Mouse (Mus musculus) cerebellum, adult 11 months (tissue): ENCODE data around the gene Nap1l4.
"Not testable (repeated sequence)": the region's sequence is repeated elsewhere in the genome, so short reads cannot be mapped to it uniquely, and the experiment has no call there.

Source experiments
- DNase-seq: peaks from one replicate; pipeline ENCODE4 v3.0.0; 2022

Nap1l4 gene

DNA sequence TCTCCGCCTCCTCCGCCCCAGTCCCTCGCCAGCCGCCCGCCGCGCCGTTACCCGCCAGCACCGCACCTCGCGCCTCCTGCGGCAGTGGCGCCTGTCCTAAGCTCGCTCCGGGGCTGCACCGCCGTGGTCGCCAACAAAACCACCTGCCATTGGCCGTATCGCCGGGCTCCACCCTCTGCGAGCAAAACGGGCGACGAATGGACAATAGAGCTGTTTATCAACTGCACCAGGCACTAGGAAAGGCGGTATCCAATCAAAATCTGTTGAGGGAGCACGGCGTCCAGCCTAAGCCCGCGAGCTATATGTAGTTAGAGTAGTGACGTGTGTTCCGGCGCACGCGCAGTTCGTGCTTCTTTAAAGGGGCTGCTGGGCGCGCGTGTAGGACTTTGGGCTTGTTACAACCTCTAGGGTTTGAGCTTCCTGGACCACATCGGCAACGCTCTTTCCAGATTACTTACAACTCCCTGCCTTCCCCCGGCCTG lies at the start of gene Nap1l4:
TSS of gene Nap1l4 (minus strand) at position 131 of the 482 bp plus-strand sequence.
- DNase-seq, result peak; percentile 99

DNA sequence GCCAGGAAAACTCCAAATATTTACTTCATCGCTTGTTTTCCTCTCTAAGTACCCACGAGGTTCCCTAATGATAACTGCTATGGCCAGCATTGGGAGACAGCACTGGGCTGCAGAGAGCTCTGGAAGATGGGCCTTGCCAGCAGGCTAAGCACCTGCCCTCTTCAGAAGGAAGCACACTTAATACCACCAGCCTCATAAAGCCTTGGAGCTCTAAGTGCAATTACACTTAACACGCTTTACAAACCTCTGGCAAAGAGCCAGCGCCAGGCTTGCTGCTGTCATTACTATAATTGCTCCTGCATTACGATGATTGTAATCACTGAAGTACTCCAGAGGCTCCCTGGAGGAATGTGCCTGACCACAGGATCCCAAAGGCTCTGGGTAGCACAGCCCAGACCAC lies 46.0 kb upstream of the Nap1l4 start:
- no peak for DNase-seq

DNA sequence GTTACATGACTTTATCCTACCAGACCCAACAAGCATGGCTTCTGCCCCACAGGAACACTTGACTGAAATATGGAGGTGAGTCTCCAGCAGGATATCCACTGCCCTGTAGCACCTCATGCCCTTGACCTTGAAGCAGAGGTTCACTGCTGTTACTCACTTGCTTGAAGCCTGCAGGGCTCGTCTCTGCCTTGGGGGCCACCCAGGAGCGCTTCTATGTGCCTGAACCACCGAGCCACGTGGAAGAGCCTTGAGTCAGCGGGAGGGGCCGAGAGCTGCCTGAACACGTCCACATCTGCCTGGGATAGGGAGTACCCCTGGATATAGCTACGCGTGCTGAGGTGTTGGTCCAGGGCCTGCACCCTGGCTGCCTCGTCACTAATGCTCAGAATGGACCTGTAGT lies 43.3 kb upstream of the Nap1l4 start:
- no peak for DNase-seq

DNA sequence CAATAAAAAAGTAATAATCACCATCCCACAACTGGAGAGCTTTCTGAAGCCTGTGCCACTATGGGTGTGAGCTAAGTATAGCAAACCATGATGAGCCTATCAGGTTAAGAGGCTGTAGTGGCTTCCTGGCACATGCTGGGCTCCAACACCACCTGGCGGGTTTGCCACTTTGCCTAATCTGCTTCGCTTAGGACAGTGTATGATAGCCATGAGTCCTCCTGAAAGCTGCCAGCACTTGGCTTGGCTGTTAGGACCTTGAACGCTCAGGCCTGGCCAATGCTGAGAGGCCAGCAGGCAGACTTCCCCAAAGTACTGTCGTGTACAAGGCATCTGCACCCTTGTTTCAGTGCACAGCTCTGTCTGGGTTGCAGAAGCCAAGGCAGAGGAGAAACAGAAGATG lies 39.1 kb upstream of the Nap1l4 start:
- peak; percentile 53 for DNase-seq

DNA sequence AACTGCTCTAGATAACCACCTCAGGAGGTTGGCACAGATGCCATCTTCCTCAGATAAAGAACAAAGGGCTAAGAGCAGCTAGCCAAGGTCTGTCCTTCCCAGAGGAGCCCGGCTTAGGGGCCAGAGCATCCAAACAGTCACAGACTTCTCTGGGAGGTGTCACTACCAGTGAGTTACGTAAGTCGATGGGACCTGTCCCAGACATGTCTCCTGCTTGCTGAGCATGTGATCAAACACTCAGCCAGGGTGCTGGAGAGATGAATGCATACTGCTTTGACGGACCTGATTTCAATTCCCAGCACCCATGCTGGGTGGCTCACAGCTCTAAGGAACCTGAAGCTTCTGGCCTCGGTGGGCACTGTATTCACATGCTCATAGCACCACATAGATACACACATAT lies 38.7 kb upstream of the Nap1l4 start:
- DNase-seq, result no peak

DNA sequence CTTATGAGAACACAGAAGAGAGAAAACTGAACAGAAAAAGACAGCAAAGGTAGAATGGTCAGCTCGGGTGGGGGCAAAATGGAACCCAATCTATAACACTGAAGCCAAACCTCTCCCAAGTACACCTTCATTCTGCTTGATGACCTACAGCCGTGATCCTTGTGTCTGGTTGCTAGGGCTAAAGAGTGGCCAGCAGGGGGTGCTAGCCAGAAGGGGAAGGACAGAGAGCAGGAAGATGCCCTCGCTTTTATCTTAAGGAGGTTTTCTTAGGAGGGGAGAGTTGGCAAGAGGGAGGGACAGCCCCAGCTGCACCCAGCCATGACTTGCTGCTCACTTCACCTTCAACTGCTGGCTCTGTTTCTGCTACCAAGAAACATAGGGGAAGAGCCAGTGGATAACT lies 35.0 kb upstream of the Nap1l4 start:
- peak; percentile 29 for DNase-seq

DNA sequence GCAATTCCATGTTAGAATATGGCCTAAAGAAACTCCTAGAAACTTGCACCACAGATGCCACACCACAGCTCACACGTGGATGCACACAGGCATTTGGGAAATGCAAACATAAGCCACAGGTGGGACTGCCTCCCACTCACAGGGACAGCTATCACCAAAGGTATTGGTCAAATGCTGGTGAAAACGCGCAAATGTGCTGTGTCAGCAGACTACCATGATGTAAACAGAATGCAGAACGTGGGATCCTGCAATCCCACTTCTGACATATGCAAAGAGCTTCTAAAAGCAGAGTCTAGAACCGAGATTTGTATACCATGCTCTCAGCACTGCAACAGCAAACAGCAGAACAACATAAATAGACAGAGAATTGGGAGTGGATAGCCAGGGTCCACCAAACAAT lies 34.1 kb upstream of the Nap1l4 start:
- DNase-seq, result no peak

DNA sequence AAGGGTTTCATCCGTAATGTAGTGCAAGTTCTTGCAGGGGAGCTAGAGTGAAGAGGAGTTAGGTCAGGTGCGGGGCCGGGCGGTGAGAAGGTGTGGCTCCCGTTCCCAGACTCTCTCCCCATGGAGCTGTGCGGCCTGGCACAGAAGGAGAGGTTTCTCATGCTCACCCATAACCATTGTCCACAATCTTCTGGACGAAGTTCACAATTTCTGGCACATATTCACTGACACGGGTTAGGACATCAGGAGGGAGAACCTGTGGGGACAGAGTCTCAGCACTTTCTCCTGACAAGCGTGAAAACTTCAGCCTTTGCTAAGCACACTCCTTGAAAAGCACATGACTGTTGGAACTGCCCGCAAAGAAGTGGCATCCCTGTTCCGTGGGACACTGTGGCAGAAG lies 26.8 kb upstream of the Nap1l4 start:
- DNase-seq, result no peak

DNA sequence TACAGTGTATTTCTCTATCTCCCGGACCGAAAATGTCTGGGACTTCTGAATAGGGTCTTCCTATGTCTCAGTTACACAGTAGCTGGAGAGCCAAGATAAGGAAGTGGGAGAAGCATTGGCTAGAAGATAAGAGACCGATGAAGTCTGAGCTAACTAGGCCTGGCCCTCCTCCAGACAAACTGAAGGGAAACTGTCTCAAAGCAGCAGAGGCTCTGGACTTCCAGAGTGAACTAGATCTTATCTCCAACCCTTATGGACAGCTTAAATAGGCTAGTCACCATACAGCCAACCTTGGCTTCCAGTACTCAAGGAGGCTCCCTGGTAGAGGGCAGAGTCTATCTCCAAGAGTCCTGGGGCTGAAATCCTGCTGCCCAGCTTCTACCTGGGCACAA lies 16.7 kb upstream of the Nap1l4 start:
- DNase-seq, result no peak

DNA sequence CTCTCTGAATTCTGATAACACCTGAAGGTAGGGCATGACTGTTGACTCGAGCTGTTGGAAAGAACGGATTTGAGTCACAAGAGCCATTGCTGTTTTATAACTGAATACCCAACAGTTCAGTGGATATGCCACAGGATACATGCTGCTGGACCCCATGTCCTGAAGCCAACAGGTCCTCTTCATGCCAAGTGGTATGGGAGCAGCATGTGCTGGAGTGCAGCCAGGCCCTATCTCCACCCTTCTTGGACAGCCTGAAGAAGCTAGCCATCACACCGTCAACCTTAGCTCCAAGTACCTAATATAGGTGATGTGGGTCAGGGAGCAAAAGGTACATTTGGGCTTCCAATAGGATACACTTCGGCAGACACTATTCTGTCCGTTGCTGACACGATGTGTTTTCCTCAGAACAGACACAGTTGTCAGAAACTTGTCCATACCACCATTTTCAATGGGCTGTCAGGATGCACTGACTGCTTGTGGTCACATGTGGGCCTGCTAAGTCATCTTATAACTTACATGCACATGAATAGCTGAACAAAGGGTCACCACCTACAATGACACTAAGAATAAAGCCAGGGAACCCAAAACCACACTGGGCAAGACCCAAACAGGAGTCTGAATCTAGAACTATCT lies 16.2 kb upstream of the Nap1l4 start:
- DNase-seq, result no peak

DNA sequence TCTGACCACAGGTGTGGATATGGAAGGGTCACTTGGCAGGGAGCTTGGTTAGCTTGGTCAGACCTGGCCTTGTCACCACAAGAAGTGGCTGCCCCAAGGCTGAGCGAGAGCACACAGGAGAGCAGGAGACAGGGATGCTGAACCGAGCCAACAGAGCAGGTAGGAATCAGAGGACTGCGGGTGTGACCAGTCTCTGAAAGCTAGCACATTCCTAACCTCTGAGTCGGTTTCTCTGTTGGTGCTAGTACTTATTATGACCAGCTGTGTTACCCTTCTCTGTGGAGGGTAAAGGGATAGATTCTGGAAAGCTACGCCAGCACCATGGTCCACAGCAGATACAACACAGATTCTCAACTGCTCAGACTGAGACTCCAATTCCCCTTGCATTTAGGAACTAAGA lies 14.9 kb upstream of the Nap1l4 start:
- DNase-seq, result no peak

DNA sequence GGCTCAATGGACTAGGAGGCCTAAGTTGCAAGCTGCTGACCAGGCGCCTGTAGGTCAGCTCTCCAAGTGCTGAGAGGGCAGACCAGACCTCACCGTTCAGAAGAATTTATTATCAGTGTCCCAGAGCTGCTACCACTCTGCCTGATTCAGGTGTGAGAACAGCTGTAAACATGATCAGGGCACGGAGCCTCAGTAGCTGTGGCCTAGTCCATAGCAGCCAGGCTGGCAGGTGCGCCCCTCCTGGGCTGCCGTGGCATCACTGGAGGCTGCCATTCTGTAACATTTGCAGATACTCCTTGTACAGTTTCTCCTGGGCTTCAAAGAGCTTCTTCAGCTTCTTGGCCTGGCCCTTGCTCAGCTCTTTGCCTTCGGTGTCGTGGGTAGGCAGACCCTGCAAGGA lies 8.7 kb upstream of the Nap1l4 start:
- no peak for DNase-seq

DNA sequence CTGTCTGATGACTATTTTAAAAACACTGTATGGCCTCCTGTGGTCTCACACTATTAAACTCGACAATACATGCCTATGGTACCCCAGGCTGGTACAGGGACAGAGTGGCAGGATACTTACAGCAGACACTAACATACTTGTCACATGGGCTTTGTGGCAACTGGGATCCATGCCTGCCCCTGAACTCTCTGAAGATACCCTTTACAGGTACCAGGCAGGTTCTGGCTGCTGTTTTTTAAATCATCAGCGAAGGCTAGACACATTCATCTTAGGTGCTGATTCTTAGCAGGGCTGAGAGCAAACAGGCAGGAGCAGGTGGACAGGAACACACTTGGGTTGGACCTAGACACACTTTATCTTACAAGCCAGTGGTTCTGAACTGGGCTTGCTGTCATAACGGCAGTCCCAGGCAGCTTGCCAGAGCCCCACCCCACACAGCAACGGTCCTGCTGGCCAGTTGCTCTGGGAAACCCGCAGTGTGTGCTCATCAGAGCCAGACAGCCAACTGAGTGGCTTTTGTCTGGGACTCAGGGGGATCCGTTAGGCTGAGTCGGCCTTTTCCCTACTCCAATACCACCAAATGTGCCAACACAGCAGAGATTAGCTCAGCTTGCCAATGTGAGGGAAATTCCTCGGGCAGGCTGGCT lies 8.2 kb upstream of the Nap1l4 start:
- no peak for DNase-seq

DNA sequence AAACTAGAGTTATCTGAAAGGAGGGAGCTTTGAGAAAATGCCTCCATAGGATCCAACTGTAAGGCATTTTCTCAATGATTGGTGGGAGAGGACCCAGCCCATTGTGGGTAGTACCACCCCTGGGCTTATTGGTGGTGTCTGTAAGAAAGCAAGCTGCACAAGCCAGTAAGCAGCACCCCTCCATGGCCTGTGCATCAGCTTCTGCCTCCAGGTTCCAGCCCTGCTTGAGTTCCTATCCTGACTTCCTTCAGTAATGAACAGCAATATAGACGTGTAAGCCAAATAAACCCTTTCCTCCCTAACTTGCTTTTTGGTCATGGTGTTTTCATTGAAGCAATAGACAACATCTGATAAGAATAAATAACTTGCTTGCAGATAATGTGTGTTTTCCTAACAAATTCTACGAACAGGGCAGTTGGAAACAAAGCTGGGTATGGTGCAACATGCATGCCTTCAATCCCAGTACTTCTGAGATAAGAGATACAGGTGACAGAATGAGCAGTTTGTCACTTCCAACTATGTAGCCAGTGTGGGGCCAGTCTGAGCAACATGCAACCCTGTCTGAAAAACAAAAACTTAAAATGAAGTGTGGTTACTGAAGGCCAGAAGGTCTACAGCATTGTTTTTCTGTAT lies 798 bp upstream of the Nap1l4 start:
- DNase-seq, result no peak

DNA sequence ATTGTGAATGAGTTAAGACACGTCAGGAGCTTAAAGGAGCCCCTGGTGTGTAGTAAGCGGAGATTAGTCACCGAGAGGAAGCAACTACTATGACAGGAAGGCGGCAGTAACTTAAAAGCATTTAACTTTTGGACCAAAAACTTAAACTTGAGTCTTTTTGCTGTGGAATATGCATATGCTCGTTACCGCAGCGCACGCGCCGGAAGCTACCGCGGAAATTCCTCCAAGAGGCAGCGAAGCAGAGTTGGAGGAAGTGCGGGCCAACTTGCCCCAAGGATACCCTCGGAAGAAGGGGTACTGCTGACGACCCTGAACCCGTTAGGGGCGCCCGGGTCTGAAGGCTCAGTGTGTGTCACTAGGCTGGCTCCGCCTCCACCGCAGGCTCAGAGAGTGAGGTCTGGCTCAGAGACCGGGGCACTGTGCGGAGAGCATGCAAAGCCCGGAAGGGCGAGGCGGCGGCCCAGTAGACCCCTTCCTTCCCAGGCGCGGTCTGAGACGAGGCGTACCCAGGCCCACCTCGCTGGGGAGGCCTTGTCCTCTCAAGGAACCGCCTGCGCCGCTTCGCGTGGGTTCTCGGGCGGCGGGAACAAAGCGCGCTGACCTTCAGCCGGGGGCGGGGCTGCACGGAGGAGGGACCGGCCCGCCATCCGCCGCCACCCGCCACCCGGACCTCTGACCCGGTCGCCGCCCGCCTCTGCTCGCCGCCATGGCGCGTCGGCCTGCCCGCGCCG lies 510 bp downstream of the Nap1l4 start:
- no peak for DNase-seq

DNA sequence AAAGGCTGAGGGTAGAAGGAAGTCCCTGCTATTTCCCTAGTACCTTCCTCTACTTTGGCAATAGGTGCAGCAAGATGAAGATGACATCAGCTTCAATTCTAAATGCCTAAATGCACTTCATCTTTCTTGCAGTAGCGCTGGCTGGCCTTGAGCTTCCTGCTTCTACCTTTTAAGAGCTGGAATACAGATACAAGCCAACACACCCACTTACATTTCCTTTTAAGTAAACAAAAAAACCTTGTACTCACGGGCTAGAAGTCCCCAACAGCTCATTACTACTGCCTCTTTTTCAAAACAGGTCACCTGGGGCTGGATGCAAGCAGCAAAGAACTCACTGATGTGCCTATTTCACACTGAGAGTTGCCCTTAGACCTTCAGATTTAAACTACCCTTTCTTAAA lies 2.4 kb downstream of the Nap1l4 start:
- DNase-seq, result no peak

DNA sequence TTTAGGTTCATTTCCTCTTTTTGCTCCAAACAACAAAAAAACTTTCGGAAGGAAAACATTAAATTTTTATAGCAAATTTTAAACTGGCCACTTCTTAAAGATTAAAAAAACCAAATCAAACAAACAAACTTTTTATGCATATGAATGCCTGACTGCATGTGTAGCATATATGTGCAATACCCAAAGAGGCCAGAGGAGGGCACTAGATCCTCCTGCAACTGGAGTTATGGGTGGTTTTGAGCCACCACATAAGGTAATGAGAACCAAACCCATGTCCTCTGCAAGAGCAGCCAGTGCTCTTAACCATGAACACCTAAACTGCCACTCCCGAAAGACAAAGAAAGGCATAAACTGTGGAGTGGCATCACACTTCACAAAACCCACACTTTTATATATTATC lies 4.5 kb downstream of the Nap1l4 start:
- DNase-seq, result no peak

DNA sequence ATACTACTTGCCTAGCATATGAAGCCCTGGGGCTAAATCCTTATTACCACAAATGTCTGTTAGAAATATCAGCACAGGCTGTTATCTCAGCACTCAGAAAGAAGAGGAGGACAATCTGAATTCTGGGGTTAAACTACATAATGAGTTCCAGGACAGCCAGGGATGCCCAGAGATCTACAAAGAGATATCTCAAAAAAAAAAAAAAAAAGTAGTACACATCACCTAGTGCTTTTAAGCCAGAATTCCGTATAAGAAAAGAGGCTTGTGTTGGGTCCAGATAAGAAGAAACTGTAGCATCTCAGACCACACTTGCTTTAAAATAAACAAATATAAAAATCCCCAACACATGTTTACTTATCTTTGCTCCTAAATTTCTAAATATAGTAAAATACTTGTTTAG lies 10.2 kb downstream of the Nap1l4 start:
- no peak for DNase-seq

DNA sequence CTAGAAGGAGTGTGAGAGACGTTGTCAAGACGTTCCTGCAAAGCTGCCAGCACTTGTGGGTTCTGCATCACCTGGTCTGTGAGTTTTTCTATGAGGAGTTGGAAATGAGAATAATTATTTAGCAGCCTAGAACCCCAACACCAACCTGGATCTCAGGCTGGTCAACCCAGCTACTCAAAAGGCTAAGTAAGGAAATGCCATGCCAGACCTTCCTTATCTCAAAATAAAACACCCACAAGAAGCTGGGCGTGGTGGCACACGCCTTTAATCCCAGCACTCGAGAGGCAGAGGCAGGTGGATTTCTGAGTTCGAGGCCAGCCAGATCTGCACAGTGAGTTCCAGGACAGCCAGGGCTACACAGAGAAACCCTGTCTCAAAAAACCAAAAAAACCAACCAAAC lies 10.7 kb downstream of the Nap1l4 start:
- not testable (repeated sequence) for DNase-seq

DNA sequence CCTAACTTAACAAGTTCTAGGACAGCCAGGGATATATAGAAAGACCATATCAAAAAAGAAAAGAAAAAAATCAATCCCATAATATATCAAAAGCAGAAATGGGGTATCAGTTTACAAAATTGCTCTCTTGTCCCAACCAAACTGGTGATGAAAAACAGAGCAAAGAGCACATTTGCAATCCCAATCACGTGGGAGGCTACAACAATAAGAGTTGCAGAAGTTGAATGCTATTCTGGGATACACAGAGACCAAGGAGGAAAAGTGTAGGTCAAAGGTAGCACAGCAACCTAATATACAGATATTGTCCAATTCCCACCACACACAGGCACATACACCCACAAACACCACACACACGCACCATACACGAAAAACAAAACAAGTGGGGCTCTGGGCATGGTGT lies 12.7 kb downstream of the Nap1l4 start:
- DNase-seq, result no peak

DNA sequence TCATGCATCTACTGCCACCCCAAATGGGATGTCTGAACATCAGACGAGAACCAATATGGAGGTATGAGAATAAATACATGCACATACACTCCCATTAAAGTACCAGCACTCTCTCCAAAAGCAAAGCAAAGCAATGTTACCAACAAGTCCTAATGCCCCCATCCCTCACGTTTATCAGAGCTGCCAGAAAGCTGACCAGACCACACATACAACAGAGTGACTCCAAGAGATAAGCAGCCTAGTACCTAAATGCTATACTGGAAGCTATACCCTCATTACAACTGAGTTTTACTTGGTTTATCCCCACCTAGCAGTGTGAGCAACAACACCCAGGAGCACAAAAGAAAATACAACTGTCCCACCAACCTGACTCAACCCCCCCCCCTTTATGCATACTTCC lies 15.6 kb downstream of the Nap1l4 start:
- no peak for DNase-seq

DNA sequence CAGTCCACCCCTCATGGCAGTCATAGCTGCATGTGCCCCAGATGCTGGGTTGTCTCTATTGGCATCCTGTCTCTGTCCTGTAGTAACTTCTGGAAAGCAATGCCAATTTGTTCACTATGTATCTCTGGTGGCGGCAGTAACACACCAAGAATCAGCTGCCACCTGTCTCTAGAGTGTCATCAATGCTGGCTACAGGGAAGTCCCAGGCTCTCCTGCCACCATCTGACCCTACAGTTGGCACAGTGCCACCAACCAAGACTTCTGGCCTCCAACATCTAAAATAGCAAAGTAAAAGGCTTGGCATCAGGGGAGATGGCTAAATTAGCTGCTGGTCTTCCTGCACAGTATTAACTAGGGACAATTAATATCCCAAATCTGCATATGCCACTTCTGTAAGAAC lies 16.5 kb downstream of the Nap1l4 start:
- DNase-seq, result no peak

DNA sequence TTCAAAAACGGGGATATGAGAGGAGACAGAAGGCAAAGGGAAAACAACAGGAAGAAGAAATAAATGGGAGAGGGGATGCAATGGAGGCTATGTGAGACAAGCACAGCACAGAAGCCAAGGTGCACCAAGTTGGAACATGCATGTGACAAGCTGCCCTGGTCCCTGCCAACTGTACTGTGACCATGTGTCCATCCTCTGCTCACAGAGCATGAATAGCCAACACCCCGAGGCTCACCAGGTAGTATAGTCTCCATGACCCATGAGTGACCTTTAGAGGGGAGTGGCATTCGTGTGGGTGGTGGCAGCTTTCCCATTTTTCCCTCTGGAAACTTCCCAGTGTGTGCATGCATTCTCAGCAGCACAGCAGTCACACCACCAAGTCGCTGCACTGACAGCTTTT lies 29.6 kb downstream of the Nap1l4 start:
- no peak for DNase-seq

DNA sequence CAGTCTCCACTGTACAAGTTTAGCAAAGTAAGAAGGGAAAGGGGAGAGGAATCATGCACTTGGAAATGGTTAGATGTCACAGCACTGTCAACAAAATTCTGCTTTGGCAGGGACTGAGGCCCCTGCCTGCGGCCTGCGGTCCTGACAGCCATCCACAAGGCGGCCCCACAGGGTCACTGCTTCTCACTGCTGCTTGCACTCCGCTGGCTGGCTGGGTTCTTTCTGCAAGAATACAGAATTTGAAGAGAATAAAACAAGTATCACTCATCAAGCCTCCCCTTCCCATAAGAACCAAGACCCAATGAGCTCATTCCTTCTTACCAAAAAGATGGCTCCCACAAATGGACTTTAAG lies 34.5 kb downstream of the Nap1l4 start:
- no peak for DNase-seq
